Mouse (Mus musculus) right cerebral cortex, adult 2 months (tissue): ENCODE measurements around the gene Slc22a17.

Experiments
- DNase-seq, 2 experiments: peaks; one replicate each; pipeline ENCODE4 v3.0.0; 2021 to 2022; ENCODE audit warnings: low spot score in 2 of 2

Slc22a17 gene

GRCm38 (mm10) chr14:54863501-54864312 is 49.2 kb downstream of the Slc22a17 start:
- peak; percentile 95 to 96 for DNase-seq

GRCm38 (mm10) chr14:54860511-54860910 is 52.4 kb downstream of the Slc22a17 start:
- peak; percentile 75 to 84 for DNase-seq

GRCm38 (mm10) chr14:54857891-54858290 is 55.0 kb downstream of the Slc22a17 start:
- DNase-seq, result no peak

DNA sequence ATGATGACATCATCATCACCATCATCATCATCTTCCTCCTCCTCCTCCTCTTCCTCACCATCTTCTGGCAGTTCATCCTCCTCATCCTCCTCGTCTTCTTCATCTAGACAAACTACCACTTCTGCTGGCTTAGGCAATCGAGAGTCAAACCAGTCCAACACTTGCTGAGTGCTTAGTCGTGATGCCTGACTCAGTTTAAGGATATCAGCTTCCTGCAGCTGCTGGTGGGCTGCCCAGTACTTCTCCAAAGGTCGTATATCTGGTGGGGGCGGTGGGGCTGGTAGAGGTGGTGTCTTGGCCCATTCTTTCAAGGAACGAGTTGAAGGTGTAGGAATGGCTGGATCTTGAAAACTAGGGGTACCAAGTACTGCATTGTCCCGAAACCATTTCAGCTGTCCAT is 56.2 kb downstream of the Slc22a17 start:
- DNase-seq, result no peak
